Mouse (Mus musculus) inflammation-experienced regulatory T-cells, adult 6 months (primary cell): ENCODE results near the gene Zc3h4. TPM values are rescaled to one million over a fixed set of nuclear protein-coding genes. Genes with fewer than 3 reads are reported as not detected.

Source experiments
- polyA plus RNA-seq, 3 experiments: library from polyadenylated mRNA; unstranded; fragments of 100-300 nt; shearing (Covaris generic); gene quantifications; one replicate each; pipeline ENCODE4 v1.2.1; 2017

The Zc3h4 gene
- polyA plus RNA-seq, 3 experiments from 2014 or later, result 13.1 to 20.1 (median 17.3) TPM

Other genes starting within 250 kb of the Zc3h4 start
- 10 to 100 TPM in 2 of 3 experiments, 1 to 10 TPM in 1; 8.6 to 23.2 (median 20.8) TPM for gene Meis3, start 225.8 kb upstream of the Zc3h4 start, polyA plus RNA-seq
- 10 to 100 TPM in 2 of 3 experiments, 1 to 10 TPM in 1; 8.3 to 12.4 (median 11.4) TPM for gene Dhx34, start 178.9 kb upstream of the Zc3h4 start, polyA plus RNA-seq
- gene C5ar2, start 156.8 kb upstream of the Zc3h4 start, polyA plus RNA-seq, result under 1 TPM in 1 of 3 experiments, not detected in 2; 0.23 TPM
- gene C5ar1, start 141.4 kb upstream of the Zc3h4 start, polyA plus RNA-seq, result under 1 TPM in 1 of 3 experiments, not detected in 2; 0.21 TPM
- gene Inafm1, start 127.3 kb upstream of the Zc3h4 start, polyA plus RNA-seq, result 1 to 10 TPM in 2 of 3 experiments, under 1 TPM in 1; 0.96 to 2.4 (median 2.3) TPM
- 10 to 100 TPM; 10.6 to 16.3 (median 11.5) TPM for gene Ccdc9, start 114.1 kb upstream of the Zc3h4 start, polyA plus RNA-seq
- 1 to 10 TPM in 2 of 3 experiments, under 1 TPM in 1; 0.42 to 1.5 (median 1.2) TPM for gene Bbc3, start 92.5 kb upstream of the Zc3h4 start, polyA plus RNA-seq
- gene Sae1, start 13.1 kb upstream of the Zc3h4 start, polyA plus RNA-seq, result 100 to 1,000 TPM in 1 of 3 experiments, 10 to 100 TPM in 2; 72.6 to 121 (median 77.7) TPM
- 1 to 10 TPM; 5.3 to 7.7 (median 7.6) TPM for gene Tmem160, start 51.9 kb downstream of the Zc3h4 start, polyA plus RNA-seq
- under 1 TPM in 2 of 3 experiments, not detected in 1; 0.18 to 0.24 TPM for gene Npas1, start 76.8 kb downstream of the Zc3h4 start, polyA plus RNA-seq
- 1 to 10 TPM; 1.4 to 3.9 (median 2.5) TPM for gene Arhgap35, start 214.1 kb downstream of the Zc3h4 start, polyA plus RNA-seq